Mouse (Mus musculus): Measurements from ENCODE around the gene Pld1. TPM values are rescaled to one million over a fixed set of nuclear protein-coding genes. Genes with fewer than 3 reads are reported as not detected.

Pld1 gene
- polyA plus RNA-seq (2012; rRNA removed) (4.9 and 6.4 TPM in 2 replicates), polyA plus RNA-seq (2014; fragmentation: Nextera tagmentation; extraction: Ambion mirVana) (6.8 TPM in 2 replicates)

- peak; percentile 84 for ATAC-seq (ENCODE audit: low FRiP score, low read depth)
- Histone ChIP-seq H3K27ac (replicated peaks; ENCODE audit: low read depth, low read length) (peak within 1 kb of the TSS; percentile 64), H3K4me3 (replicated peaks; ENCODE audit: low read length) (peak within 1 kb of the TSS; percentile 64)
Measured at GRCm38 (mm10) chr3:27938381-27939323, at the start of gene Pld1. Pld1 (plus strand) TSS chr3:27938695.

GRCm38 (mm10) chr3:27896318-27896892, 42.1 kb upstream of the Pld1 start, which contains the start of gene Tmem212:
Tmem212 (minus strand) TSS chr3:27896368.
- TF ChIP-seq POLR2A (IDR thresholded peaks at IDR 0.05; ENCODE audit: borderline replicate concordance, extremely low read depth, insufficient read depth, insufficient read length): no peak
- Histone ChIP-seq H3K36me3 (ENCODE audit: control insufficient read depth, insufficient read depth, low read length) (no peaks in the 10 kb centered on the region), H3K27me3 (ENCODE audit: control insufficient read depth, insufficient read depth, low read length) (no peaks in the 10 kb centered on the region), H3K9ac (ENCODE audit: low read depth, low read length, severe bottlenecking) (no peak within 1 kb of the TSS), H3K9me3 (ENCODE audit: control insufficient read depth, low read length) (no peaks in the 10 kb centered on the region), H3K4me3 (replicated peaks; ENCODE audit: low read length) (no peak within 1 kb of the TSS), H3K4me2 (replicated peaks; ENCODE audit: low read depth, low read length, severe bottlenecking) (no peak within 1 kb of the TSS), H3K4me1 (ENCODE audit: control insufficient read depth, insufficient read depth, low read length) (peaks cover 10% of the 10 kb centered on the region; the same call in 1 of the 2 replicates), H3K27ac (replicated peaks; ENCODE audit: low read depth, low read length) (no peak within 1 kb of the TSS)
- DNase-seq (ENCODE audit: low spot score): no peak
- WGBS: 75% methylated on average over 8 of the region's 8 CpGs
- no peak for ATAC-seq (ENCODE audit: low FRiP score, low read depth)

More at GRCm38 (mm10) chr3:27938381-27939323, at the start of gene Pld1:
- TF ChIP-seq POLR2A (IDR thresholded peaks at IDR 0.05; ENCODE audit: borderline replicate concordance, extremely low read depth, insufficient read depth, insufficient read length): no peak
- under 1% methylated on average over 66 of the region's 68 CpGs for WGBS
- Histone ChIP-seq H3K9ac (ENCODE audit: low read depth, low read length, severe bottlenecking) (peak within 1 kb of the TSS; percentile 73), H3K4me2 (replicated peaks; ENCODE audit: low read depth, low read length, severe bottlenecking) (peak within 1 kb of the TSS; percentile 97), H3K9me3 (ENCODE audit: control insufficient read depth, low read length) (no peaks in the 10 kb centered on the region), H3K4me1 (ENCODE audit: control insufficient read depth, insufficient read depth, low read length) (peaks cover 11% of the 10 kb centered on the region), H3K36me3 (ENCODE audit: control insufficient read depth, insufficient read depth, low read length) (no peaks in the 10 kb centered on the region), H3K27me3 (ENCODE audit: control insufficient read depth, insufficient read depth, low read length) (no peaks in the 10 kb centered on the region)
- DNase-seq (ENCODE audit: low spot score): peak; percentile 80

- H3K4me1 ChIP-seq (ENCODE audit: control insufficient read depth, insufficient read depth, low read length): peaks cover 10% of the 10 kb centered on the region; the same call in 1 of the 2 replicates
- no peak overlapping the region for H3K27ac ChIP-seq (replicated peaks; ENCODE audit: low read depth, low read length)
- no peak overlapping the region for H3K4me3 ChIP-seq (replicated peaks; ENCODE audit: low read length)
- WGBS: 80% methylated on average over 10 of the region's 10 CpGs
- H3K9ac ChIP-seq (ENCODE audit: low read depth, low read length, severe bottlenecking): no peak overlapping the region
- ATAC-seq (ENCODE audit: low FRiP score, low read depth) (no peak), DNase-seq (ENCODE audit: low spot score) (no peak)
- no peak overlapping the region for H3K4me2 ChIP-seq (replicated peaks; ENCODE audit: low read depth, low read length, severe bottlenecking)
- no peaks in the 10 kb centered on the region for H3K36me3 ChIP-seq (ENCODE audit: control insufficient read depth, insufficient read depth, low read length)
- no peaks in the 10 kb centered on the region for H3K9me3 ChIP-seq (ENCODE audit: control insufficient read depth, low read length)
- no peaks in the 10 kb centered on the region for H3K27me3 ChIP-seq (ENCODE audit: control insufficient read depth, insufficient read depth, low read length)
- TF ChIP-seq POLR2A (IDR thresholded peaks at IDR 0.05; ENCODE audit: borderline replicate concordance, extremely low read depth, insufficient read depth, insufficient read length): no peak
Measured at GRCm38 (mm10) chr3:27898178-27898577, 40.3 kb upstream of the Pld1 start.

GRCm38 (mm10) chr3:27899012-27899726, 39.3 kb upstream of the Pld1 start:
- ATAC-seq (ENCODE audit: low FRiP score, low read depth): no peak
- no peaks in the 10 kb centered on the region for H3K27me3 ChIP-seq (ENCODE audit: control insufficient read depth, insufficient read depth, low read length)
- H3K9me3 ChIP-seq (ENCODE audit: control insufficient read depth, low read length): no peaks in the 10 kb centered on the region
- WGBS: 60% methylated on average over 13 of the region's 13 CpGs
- H3K4me1 ChIP-seq (ENCODE audit: control insufficient read depth, insufficient read depth, low read length): peaks cover 10% of the 10 kb centered on the region; the same call in 1 of the 2 replicates
- TF ChIP-seq POLR2A (IDR thresholded peaks at IDR 0.05; ENCODE audit: borderline replicate concordance, extremely low read depth, insufficient read depth, insufficient read length): no peak
- H3K4me3 ChIP-seq (replicated peaks; ENCODE audit: low read length): no peak overlapping the region
- H3K27ac ChIP-seq (replicated peaks; ENCODE audit: low read depth, low read length): 0 out of 2 replicates have a peak overlapping the region, but pooled peaks have one; percentile 19
- no peak overlapping the region for H3K4me2 ChIP-seq (replicated peaks; ENCODE audit: low read depth, low read length, severe bottlenecking)
- no peaks in the 10 kb centered on the region for H3K36me3 ChIP-seq (ENCODE audit: control insufficient read depth, insufficient read depth, low read length)
- peak; percentile 9 for DNase-seq (ENCODE audit: low spot score)
- no peak overlapping the region for H3K9ac ChIP-seq (ENCODE audit: low read depth, low read length, severe bottlenecking)

GRCm38 (mm10) chr3:27901846-27902245, 36.6 kb upstream of the Pld1 start:
- no peak overlapping the region for H3K4me3 ChIP-seq (replicated peaks; ENCODE audit: low read length)
- no peaks in the 10 kb centered on the region for H3K27me3 ChIP-seq (ENCODE audit: control insufficient read depth, insufficient read depth, low read length)
- H3K9me3 ChIP-seq (ENCODE audit: control insufficient read depth, low read length): no peaks in the 10 kb centered on the region
- no peak overlapping the region for H3K4me2 ChIP-seq (replicated peaks; ENCODE audit: low read depth, low read length, severe bottlenecking)
- WGBS: 85% methylated on average over 6 of the region's 6 CpGs
- DNase-seq (ENCODE audit: low spot score) (no peak), ATAC-seq (ENCODE audit: low FRiP score, low read depth) (no peak)
- H3K4me1 ChIP-seq (ENCODE audit: control insufficient read depth, insufficient read depth, low read length): peaks cover 10% of the 10 kb centered on the region; the same call in 1 of the 2 replicates
- no peaks in the 10 kb centered on the region for H3K36me3 ChIP-seq (ENCODE audit: control insufficient read depth, insufficient read depth, low read length)
- TF ChIP-seq POLR2A (IDR thresholded peaks at IDR 0.05; ENCODE audit: borderline replicate concordance, extremely low read depth, insufficient read depth, insufficient read length): no peak
- no peak overlapping the region for H3K9ac ChIP-seq (ENCODE audit: low read depth, low read length, severe bottlenecking)
- H3K27ac ChIP-seq (replicated peaks; ENCODE audit: low read depth, low read length): no peak overlapping the region
